Mouse (Mus musculus): Measurements from ENCODE around the gene Icmt. TPM values are rescaled to one million over a fixed set of nuclear protein-coding genes. Genes with fewer than 3 reads are reported as not detected.

Icmt gene
- polyA plus RNA-seq, 2 experiments: 6.5 to 7.0 TPM

GRCm38 (mm10) chr4:152337772-152338171, 40.7 kb downstream of the Icmt start:
- H3K4me1 ChIP-seq (replicated peaks; ENCODE audit: control insufficient read depth in 2 of 2, insufficient read depth in 2 of 2, low read length in 1 of 2): no peaks in the 10 kb centered on the region
- H3K27me3 ChIP-seq (ENCODE audit: control insufficient read depth, insufficient read depth, low read length): peaks cover 42% of the 10 kb centered on the region
- WGBS (ENCODE audit: insufficient replicate concordance): 22% methylated on average over 6 of the region's 6 CpGs
- no peak for ATAC-seq (ENCODE audit: insufficient read depth)
- no peak overlapping the region for H3K4me3 ChIP-seq (ENCODE audit: insufficient read depth in 1 of 2, low read depth in 2 of 2, low read length in 2 of 2)
- no peak overlapping the region for H3K9ac ChIP-seq (replicated peaks)
- H3K4me2 ChIP-seq (ENCODE audit: low read depth): no peak overlapping the region
- TF ChIP-seq CTCF (IDR thresholded peaks at IDR 0.05; ENCODE audit: low read depth): no peak
- no peak for TF ChIP-seq EP300 (IDR thresholded peaks at IDR 0.05; ENCODE audit: low read depth)
- H3K27ac ChIP-seq: no peak overlapping the region
- H3K36me3 ChIP-seq (replicated peaks; ENCODE audit: control insufficient read depth, insufficient read depth, low read depth): peaks cover 14% of the 10 kb centered on the region
- H3K9me3 ChIP-seq (ENCODE audit: control insufficient read depth, low read length): no peaks in the 10 kb centered on the region
- no peak for DNase-seq (ENCODE audit: low read depth in 3 of 3, low spot score in 3 of 3)

GRCm38 (mm10) chr4:152338419-152339292, 41.6 kb downstream of the Icmt start, which contains the start of gene Chd5:
Chd5 (plus strand) TSS chr4:152338651.
- Histone ChIP-seq H3K27ac (no peak within 1 kb of the TSS), H3K4me3 (ENCODE audit: insufficient read depth in 1 of 2, low read depth in 2 of 2, low read length in 2 of 2) (peak within 1 kb of the TSS in 1 of 2 experiments; percentile 32; a peak in 2 of 4 replicates), H3K4me1 (replicated peaks; ENCODE audit: control insufficient read depth in 2 of 2, insufficient read depth in 2 of 2, low read length in 1 of 2) (no peaks in the 10 kb centered on the region), H3K36me3 (replicated peaks; ENCODE audit: control insufficient read depth, insufficient read depth, low read depth) (peaks cover 5% of the 10 kb centered on the region), H3K4me2 (ENCODE audit: low read depth) (peak within 1 kb of the TSS; percentile 40), H3K9me3 (ENCODE audit: control insufficient read depth, low read length) (no peaks in the 10 kb centered on the region), H3K27me3 (ENCODE audit: control insufficient read depth, insufficient read depth, low read length) (peaks cover 42% of the 10 kb centered on the region), H3K9ac (replicated peaks) (no peak within 1 kb of the TSS)
- DNase-seq (ENCODE audit: low read depth in 3 of 3, low spot score in 3 of 3) (no peak), ATAC-seq (ENCODE audit: insufficient read depth) (no peak)
- TF ChIP-seq CTCF (IDR thresholded peaks at IDR 0.05; ENCODE audit: low read depth) (no peak), EP300 (IDR thresholded peaks at IDR 0.05; ENCODE audit: low read depth) (no peak)
- 3% methylated on average over 115 of the region's 120 CpGs for WGBS (ENCODE audit: insufficient replicate concordance)

GRCm38 (mm10) chr4:152339293-152339790, 42.3 kb downstream of the Icmt start:
- TF ChIP-seq CTCF (IDR thresholded peaks at IDR 0.05; ENCODE audit: low read depth): no peak
- TF ChIP-seq EP300 (IDR thresholded peaks at IDR 0.05; ENCODE audit: low read depth): no peak
- Histone ChIP-seq H3K4me1 (replicated peaks; ENCODE audit: control insufficient read depth in 2 of 2, insufficient read depth in 2 of 2, low read length in 1 of 2) (no peaks in the 10 kb centered on the region), H3K27ac (no peak overlapping the region), H3K36me3 (replicated peaks; ENCODE audit: control insufficient read depth, insufficient read depth, low read depth) (no peaks in the 10 kb centered on the region; the same call in 1 of the 2 replicates), H3K9me3 (ENCODE audit: control insufficient read depth, low read length) (no peaks in the 10 kb centered on the region), H3K4me2 (ENCODE audit: low read depth) (peak overlapping the region; percentile 40), H3K4me3 (ENCODE audit: insufficient read depth in 1 of 2, low read depth in 2 of 2, low read length in 2 of 2) (peak overlapping the region in 1 of 2 experiments; percentile 32; a peak in 1 of 4 replicates), H3K27me3 (ENCODE audit: control insufficient read depth, insufficient read depth, low read length) (peaks cover 42% of the 10 kb centered on the region), H3K9ac (replicated peaks) (no peak overlapping the region)
- ATAC-seq (ENCODE audit: insufficient read depth) (no peak), DNase-seq (ENCODE audit: low read depth in 3 of 3, low spot score in 3 of 3) (no peak)
- WGBS (ENCODE audit: insufficient replicate concordance): 5% methylated on average over 25 of the region's 26 CpGs

GRCm38 (mm10) chr4:152340584-152341284, 43.7 kb downstream of the Icmt start:
- no peak overlapping the region for H3K4me3 ChIP-seq (ENCODE audit: insufficient read depth in 1 of 2, low read depth in 2 of 2, low read length in 2 of 2)

More at GRCm38 (mm10) chr4:152340584-152341284, 43.7 kb downstream of the Icmt start:
- Histone ChIP-seq H3K27ac (no peak overlapping the region), H3K36me3 (replicated peaks; ENCODE audit: control insufficient read depth, insufficient read depth, low read depth) (no peaks in the 10 kb centered on the region; the same call in 1 of the 2 replicates), H3K4me1 (replicated peaks; ENCODE audit: control insufficient read depth in 2 of 2, insufficient read depth in 2 of 2, low read length in 1 of 2) (peaks cover 0 to 9% of the 10 kb centered on the region in 2 experiments; a peak in 2 of 4 replicates), H3K9me3 (ENCODE audit: control insufficient read depth, low read length) (no peaks in the 10 kb centered on the region), H3K9ac (replicated peaks) (no peak overlapping the region), H3K4me2 (ENCODE audit: low read depth) (no peak overlapping the region), H3K27me3 (ENCODE audit: control insufficient read depth, insufficient read depth, low read length) (peaks cover 42% of the 10 kb centered on the region)
- TF ChIP-seq CTCF (IDR thresholded peaks at IDR 0.05; ENCODE audit: low read depth) (no peak), EP300 (IDR thresholded peaks at IDR 0.05; ENCODE audit: low read depth) (no peak)
- ATAC-seq (ENCODE audit: insufficient read depth): no peak
- 30% methylated on average over 15 of the region's 15 CpGs for WGBS (ENCODE audit: insufficient replicate concordance)
- no peak for DNase-seq (ENCODE audit: low read depth in 3 of 3, low spot score in 3 of 3)

Measured in liver, embryonic 14.5 days (tissue).